Mouse (Mus musculus) ES-Bruce4 (cell line): ENCODE data around the gene Rmdn2. TPM values are rescaled to one million over a fixed set of nuclear protein-coding genes. Genes with fewer than 3 reads are reported as not detected.

Experiments used
- H3K27ac ChIP-seq: 2 replicates; pipeline ENCODE4 v1.5.1; 2012; ENCODE audit warnings: low read length, inconsistent platforms; ENCODE audit not compliant: insufficient read depth
- H3K27me3 ChIP-seq: 2 replicates; pipeline ENCODE4 v1.6.1; 2012; ENCODE audit warnings: mild to moderate bottlenecking, low read length, inconsistent platforms; ENCODE audit not compliant: control insufficient read depth, poor library complexity, insufficient read depth, severe bottlenecking
- H3K36me3 ChIP-seq: 2 replicates; pipeline ENCODE4 v1.6.1; 2012; ENCODE audit warnings: inconsistent platforms, mild to moderate bottlenecking, low read length, moderate library complexity; ENCODE audit not compliant: control insufficient read depth, poor library complexity, insufficient read depth, severe bottlenecking
- H3K4me1 ChIP-seq: one replicate; pipeline ENCODE4 v1.8.1; 2011; ENCODE audit warnings: low read length; ENCODE audit not compliant: control insufficient read depth, insufficient read depth
- H3K4me3 ChIP-seq: 2 replicates; pipeline ENCODE4 v1.5.1; 2011; ENCODE audit warnings: low read depth, mild to moderate bottlenecking, low read length
- H3K9ac ChIP-seq: 2 replicates; pipeline ENCODE4 v1.6.1; 2012; ENCODE audit warnings: low read depth, mild to moderate bottlenecking, inconsistent platforms; ENCODE audit not compliant: poor library complexity, severe bottlenecking
- H3K9me3 ChIP-seq: replicated peaks from 2 replicates; pipeline ENCODE4 v1.6.1; 2012; ENCODE audit warnings: mild to moderate bottlenecking, low read length, inconsistent platforms; ENCODE audit not compliant: control insufficient read depth, poor library complexity, insufficient read depth, severe bottlenecking
- CTCF ChIP-seq: IDR thresholded peaks from one replicate; pipeline ENCODE4 v1.8.1; 2011; ENCODE audit warnings: low read depth, low read length
- EP300 ChIP-seq: IDR thresholded peaks from 2 replicates; pipeline ENCODE4 v1.6.1; 2011; ENCODE audit warnings: low read depth, low read length; ENCODE audit not compliant: insufficient read depth
- POLR2A ChIP-seq: IDR thresholded peaks from one replicate; pipeline ENCODE4 v1.8.1; 2011; ENCODE audit warnings: low read length; ENCODE audit not compliant: insufficient read depth
- polyA plus RNA-seq: library from polyadenylated mRNA; stranded (reverse); fragments of >200 nt; gene quantifications from 2 replicates; pipeline ENCODE4 v1.2.4, GENCODE M21; 2011; ENCODE audit warnings: low read depth; ENCODE audit not compliant: missing spikeins, insufficient read depth, insufficient read length

The Rmdn2 gene
- polyA plus RNA-seq, 1 experiment, result 2.0 TPM

DNA sequence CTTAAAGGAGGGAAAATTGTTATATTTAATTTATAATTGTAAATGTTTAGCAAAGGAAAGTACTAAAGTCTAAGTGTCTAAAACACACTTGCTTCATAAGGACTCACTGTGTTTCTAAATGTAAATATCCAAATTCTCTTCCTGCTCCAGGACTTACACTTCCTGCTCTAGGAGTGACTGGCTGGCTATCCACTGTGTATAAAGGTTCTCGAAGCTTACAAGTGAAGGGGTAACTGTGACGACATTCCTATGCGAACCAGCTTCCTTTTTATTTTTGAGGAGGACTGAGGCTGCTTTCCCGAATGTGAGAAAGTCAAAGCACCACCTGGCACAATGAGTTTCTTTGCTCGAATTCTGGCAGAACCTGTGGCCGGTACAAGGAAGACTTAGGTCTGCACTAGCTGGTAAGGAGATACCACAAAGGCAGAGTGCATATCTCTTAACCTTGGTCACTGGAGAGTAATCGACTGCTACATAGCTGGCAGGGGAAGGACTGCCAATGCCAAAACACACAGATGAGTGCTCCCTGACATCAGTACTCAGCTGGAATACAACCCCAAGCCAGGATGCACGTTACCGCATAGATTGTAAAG lies 1.4 kb upstream of the Rmdn2 start:
- Histone ChIP-seq H3K4me1 (no peaks in the 10 kb centered on the region), H3K9ac (no peak overlapping the region), H3K9me3 (no peaks in the 10 kb centered on the region), H3K27me3 (no peaks in the 10 kb centered on the region), H3K4me3 (no peak overlapping the region), H3K36me3 (no peaks in the 10 kb centered on the region), H3K27ac (no peak overlapping the region)
- TF ChIP-seq POLR2A, result no peak
- TF ChIP-seq CTCF, result no peak
- TF ChIP-seq EP300, result no peak

DNA sequence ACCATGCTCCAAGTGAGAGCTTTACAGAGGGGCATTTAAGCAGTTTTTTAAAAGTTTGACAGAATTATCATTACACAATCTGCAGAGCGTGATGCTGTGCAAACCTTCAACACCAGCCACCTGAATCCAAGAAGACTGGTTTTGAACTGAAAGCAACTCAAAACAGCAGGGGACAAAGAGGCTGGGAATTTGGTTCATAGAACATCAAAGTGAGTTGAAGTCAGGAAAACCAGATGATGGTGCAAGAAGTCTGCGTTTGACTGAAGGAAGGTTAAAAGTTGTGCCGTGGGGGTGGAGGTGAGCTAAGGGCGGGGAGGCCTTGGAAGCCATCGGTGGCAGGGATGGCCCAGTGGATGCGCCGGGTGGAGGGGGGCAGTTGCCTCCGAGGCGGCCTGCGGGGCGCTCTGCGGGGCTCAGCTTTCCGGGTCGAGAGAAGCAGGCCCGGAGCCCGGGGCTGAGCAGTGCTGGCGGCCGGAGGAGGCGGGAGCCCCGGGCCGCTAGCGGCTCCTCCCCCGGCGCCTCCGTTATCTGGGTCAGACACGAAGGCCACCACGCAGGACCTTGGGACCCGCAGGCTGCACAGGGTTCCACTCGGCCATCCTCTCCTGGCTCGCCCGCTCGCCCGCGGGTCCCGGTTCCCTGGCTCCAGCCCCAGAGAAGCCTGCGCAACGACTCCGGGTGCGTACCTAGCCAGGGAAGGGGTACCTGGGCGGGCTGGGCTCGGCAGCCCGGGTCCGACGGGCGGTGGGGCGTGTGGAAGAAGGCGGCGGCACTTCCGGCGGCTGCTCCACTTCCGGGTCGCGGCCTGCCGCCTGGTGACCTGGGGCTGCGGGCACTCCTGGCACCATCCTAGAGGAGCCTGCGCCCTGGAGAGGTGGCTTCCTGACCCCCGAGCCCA lies 3.3 kb downstream of the Rmdn2 start:
- no peaks in the 10 kb centered on the region for H3K4me1 ChIP-seq
- peak overlapping the region; percentile 66 for H3K4me3 ChIP-seq
- H3K9ac ChIP-seq, result peak overlapping the region; percentile 93
- TF ChIP-seq EP300 (no peak), POLR2A (no peak), CTCF (no peak)
- H3K36me3 ChIP-seq, result no peaks in the 10 kb centered on the region
- H3K27ac ChIP-seq, result peak overlapping the region; percentile 33; the same call in 1 of the 2 replicates
- no peaks in the 10 kb centered on the region for H3K9me3 ChIP-seq
- no peaks in the 10 kb centered on the region for H3K27me3 ChIP-seq

DNA sequence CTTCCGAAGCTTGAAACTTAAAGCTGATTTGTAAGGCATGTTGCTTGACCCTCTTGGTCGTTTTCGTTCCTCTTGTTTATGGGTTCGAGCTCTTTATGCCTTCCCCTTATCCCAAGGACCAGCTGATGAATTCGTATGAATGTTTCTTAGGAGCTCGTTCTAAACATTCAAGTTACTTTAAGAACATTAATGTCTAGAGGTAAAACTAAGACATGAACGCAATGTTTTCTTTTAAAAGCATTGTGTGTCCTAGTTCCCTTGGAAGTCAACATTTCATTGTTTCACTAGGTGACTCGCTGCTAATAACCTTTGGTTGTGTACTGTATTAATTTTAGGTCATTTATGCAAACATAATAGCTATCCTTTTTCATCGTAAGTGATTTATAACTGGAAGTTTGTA lies 4.2 kb downstream of the Rmdn2 start:
- Histone ChIP-seq H3K4me3 (no peak overlapping the region), H3K9me3 (no peaks in the 10 kb centered on the region), H3K9ac (peak overlapping the region; percentile 93), H3K27ac (no peak overlapping the region), H3K27me3 (no peaks in the 10 kb centered on the region), H3K36me3 (no peaks in the 10 kb centered on the region), H3K4me1 (no peaks in the 10 kb centered on the region)
- TF ChIP-seq POLR2A, result no peak
- no peak for TF ChIP-seq CTCF
- no peak for TF ChIP-seq EP300

DNA sequence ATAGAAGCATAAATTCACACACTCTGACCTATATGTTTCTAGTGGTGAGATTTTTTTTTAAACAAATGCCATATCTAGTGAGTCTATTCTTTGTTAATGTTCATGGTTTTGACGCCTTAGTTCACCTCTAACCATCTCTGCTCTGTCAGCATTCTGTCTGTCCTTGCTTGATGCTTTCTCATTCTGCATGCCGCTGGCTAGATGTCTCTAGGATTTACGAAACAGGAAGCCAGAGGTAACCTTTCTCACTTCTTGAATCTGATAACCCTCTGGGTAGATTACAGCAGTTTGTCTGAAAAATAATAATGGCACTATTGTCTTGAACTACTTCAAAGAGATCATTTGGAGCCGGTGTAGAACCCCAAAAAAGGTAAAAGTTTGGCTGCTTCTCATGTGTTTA lies 5.0 kb downstream of the Rmdn2 start:
- H3K27ac ChIP-seq, result no peak overlapping the region
- H3K9me3 ChIP-seq, result no peaks in the 10 kb centered on the region
- no peak overlapping the region for H3K4me3 ChIP-seq
- H3K9ac ChIP-seq, result no peak overlapping the region
- TF ChIP-seq EP300 (no peak), CTCF (no peak), POLR2A (no peak)
- H3K27me3 ChIP-seq, result no peaks in the 10 kb centered on the region
- no peaks in the 10 kb centered on the region for H3K36me3 ChIP-seq
- no peaks in the 10 kb centered on the region for H3K4me1 ChIP-seq

DNA sequence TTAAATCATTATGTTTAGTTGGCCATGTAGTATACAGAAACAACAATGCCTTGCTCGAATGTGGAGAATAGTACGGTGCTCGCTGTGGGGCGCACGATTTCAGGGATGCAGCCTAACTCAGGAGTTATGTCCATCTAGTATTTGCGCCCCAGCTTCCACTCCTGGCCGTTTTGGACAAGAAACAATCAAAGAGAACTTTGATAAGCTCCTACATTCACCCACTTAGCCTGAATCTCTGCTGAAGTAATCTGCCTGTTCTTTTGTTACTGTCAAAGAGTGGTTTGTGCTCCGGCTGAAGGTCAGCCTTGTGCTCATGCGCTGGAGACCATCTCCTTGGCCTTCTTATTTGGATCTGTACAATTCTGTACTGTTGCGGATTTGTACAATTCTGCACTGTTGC lies 6.8 kb downstream of the Rmdn2 start:
- H3K4me1 ChIP-seq, result no peaks in the 10 kb centered on the region
- H3K27me3 ChIP-seq, result no peaks in the 10 kb centered on the region
- no peak for TF ChIP-seq CTCF
- TF ChIP-seq POLR2A, result no peak
- no peak for TF ChIP-seq EP300
- H3K36me3 ChIP-seq, result no peaks in the 10 kb centered on the region
- no peak overlapping the region for H3K9ac ChIP-seq
- no peak overlapping the region for H3K4me3 ChIP-seq
- H3K27ac ChIP-seq, result no peak overlapping the region
- no peaks in the 10 kb centered on the region for H3K9me3 ChIP-seq

DNA sequence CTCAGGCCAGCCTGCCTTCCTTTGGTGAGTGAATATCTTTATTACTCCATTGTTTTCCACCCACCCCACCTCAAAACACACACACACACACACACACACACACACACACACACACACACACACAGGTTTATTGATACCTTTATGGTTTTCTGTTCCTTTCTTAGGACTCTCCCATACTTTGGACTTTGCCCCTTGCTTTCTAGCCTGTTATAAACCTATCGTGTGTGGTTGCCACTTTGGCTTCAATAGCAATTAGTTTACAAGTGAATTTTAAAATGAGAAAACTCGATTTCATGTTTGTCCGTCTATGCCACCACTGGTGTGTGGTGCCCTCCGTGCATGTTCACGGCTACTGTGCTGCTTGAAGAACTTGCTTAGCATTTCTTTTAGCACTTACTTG lies 7.3 kb downstream of the Rmdn2 start:
- Histone ChIP-seq H3K9me3 (no peaks in the 10 kb centered on the region), H3K36me3 (no peaks in the 10 kb centered on the region), H3K27ac (no peak overlapping the region), H3K9ac (no peak overlapping the region), H3K27me3 (no peaks in the 10 kb centered on the region), H3K4me3 (no peak overlapping the region), H3K4me1 (no peaks in the 10 kb centered on the region)
- no peak for TF ChIP-seq CTCF
- TF ChIP-seq POLR2A, result no peak
- no peak for TF ChIP-seq EP300
